Mouse (Mus musculus) small intestine, adult 10 weeks (tissue): ENCODE measurements around the gene Card19. TPM values are rescaled to one million over a fixed set of nuclear protein-coding genes. Genes with fewer than 3 reads are reported as not detected.

Experiments used
- polyA plus RNA-seq: library from polyadenylated mRNA; stranded (reverse); fragments of 350-450 nt; fragmentation: Illumina TruSeq; extraction: RNeasy Lipid Tissue Mini Kit (QIAGEN cat#74804); gene quantifications from one replicate; pipeline ENCODE4 v1.2.3, GENCODE M21; 2014; ENCODE audit warnings: low replicate concordance

Card19 gene
- polyA plus RNA-seq = 0.59 TPM

GRCm38 (mm10) chr13:49215504-49216219 is at the start of gene Card19:
TSS of gene Card19 (minus strand) at chr13:49216037.

GRCm38 (mm10) chr13:49248467-49248862 is 32.6 kb upstream of the Card19 start, which contains the start of gene Susd3:
TSS of gene Susd3 (minus strand) at chr13:49248706.

GRCm38 (mm10) chr13:49187288-49188218 is 28.3 kb downstream of the Card19 start, which contains the start of gene Ninj1:
TSS of gene Ninj1 (plus strand) at chr13:49187485.

Other genes starting within 250 kb of the Card19 start
- 282 TPM for gene Fam120a, start 248.0 kb downstream of the Card19 start, polyA plus RNA-seq
- gene Wnk2, start 68.0 kb downstream of the Card19 start, polyA plus RNA-seq = 0.78 TPM
- gene Ninj1, start 28.6 kb downstream of the Card19 start, polyA plus RNA-seq = not detected
- gene Susd3, start 32.7 kb upstream of the Card19 start, polyA plus RNA-seq = not detected
- 0.45 TPM for gene Fgd3, start 104.3 kb upstream of the Card19 start, polyA plus RNA-seq
- 12.1 TPM for gene Bicd2, start 125.5 kb upstream of the Card19 start, polyA plus RNA-seq
- 7.2 TPM for gene Ippk, start 205.2 kb upstream of the Card19 start, polyA plus RNA-seq